Mouse (Mus musculus) forebrain, embryonic 16.5 days (tissue): Measurements from ENCODE around the gene 4930404H24Rik. TPM values are rescaled to one million over a fixed set of nuclear protein-coding genes. Genes with fewer than 3 reads are reported as not detected.
"Not testable (repeated sequence)": the region's sequence is repeated elsewhere in the genome, so short reads cannot be mapped to it uniquely, and the experiment has no call there.

ENCODE experiments used
- ATAC-seq: fragments of 200-750 bp; cut with Nextera tagmentation; 2 replicates; pipeline ENCODE4 v1.8.0; 2017; ENCODE audit warnings: mild to moderate bottlenecking, moderate library complexity
- H3K27ac ChIP-seq: fragments of 300-500 bp; sonication (generic); 2 replicates; pipeline ENCODE4 v1.5.1; 2014; ENCODE audit warnings: low read length, control low read depth
- H3K27me3 ChIP-seq: fragments of 300-500 bp; sonication (generic); replicated peaks from 2 replicates; pipeline ENCODE4 v1.6.1; 2014; ENCODE audit warnings: low read length; ENCODE audit not compliant: control insufficient read depth, insufficient read depth
- H3K36me3 ChIP-seq: fragments of 300-500 bp; sonication (generic); 2 replicates; pipeline ENCODE4 v1.6.1; 2014; ENCODE audit not compliant: control insufficient read depth, insufficient read depth
- H3K4me1 ChIP-seq: fragments of 300-500 bp; sonication (generic); replicated peaks from 2 replicates; pipeline ENCODE4 v1.6.1; 2014; ENCODE audit warnings: low read length; ENCODE audit not compliant: control insufficient read depth, insufficient read depth
- H3K4me2 ChIP-seq: fragments of 300-500 bp; sonication (generic); 2 replicates; pipeline ENCODE4 v1.6.1; 2014; ENCODE audit warnings: mild to moderate bottlenecking, low read length, control low read depth
- H3K4me3 ChIP-seq: fragments of 300-500 bp; sonication (generic); replicated peaks from 2 replicates; pipeline ENCODE4 v1.5.1; 2014; ENCODE audit warnings: mild to moderate bottlenecking, low read length, control low read depth
- H3K9ac ChIP-seq: fragments of 300-500 bp; sonication (generic); replicated peaks from 2 replicates; pipeline ENCODE4 v1.6.1; 2014; ENCODE audit warnings: low read depth, low read length, control low read depth
- H3K9me3 ChIP-seq: fragments of 300-500 bp; sonication (generic); 2 replicates; pipeline ENCODE4 v1.6.1; 2016; ENCODE audit warnings: low read length; ENCODE audit not compliant: control insufficient read depth
- WGBS: fragments of 180-500 bp; shearing (Covaris S2); extraction: QIAGEN DNeasy Blood & Tissue Kit; methylation state at CpG from one replicate; pipeline ENCODE4 v1.1.7; 2014; 5-methylcytosine and 5-hydroxymethylcytosine counted together
- polyA plus RNA-seq: library from polyadenylated mRNA; unstranded; fragments of >200 nt; fragmentation: Nextera tagmentation; extraction: Ambion mirVana; gene quantifications from 2 replicates; pipeline ENCODE4 v1.2.1, GENCODE M21; 2015

Gene 4930404H24Rik
- polyA plus RNA-seq, 1 experiment from 2014 or later: not detected

DNA sequence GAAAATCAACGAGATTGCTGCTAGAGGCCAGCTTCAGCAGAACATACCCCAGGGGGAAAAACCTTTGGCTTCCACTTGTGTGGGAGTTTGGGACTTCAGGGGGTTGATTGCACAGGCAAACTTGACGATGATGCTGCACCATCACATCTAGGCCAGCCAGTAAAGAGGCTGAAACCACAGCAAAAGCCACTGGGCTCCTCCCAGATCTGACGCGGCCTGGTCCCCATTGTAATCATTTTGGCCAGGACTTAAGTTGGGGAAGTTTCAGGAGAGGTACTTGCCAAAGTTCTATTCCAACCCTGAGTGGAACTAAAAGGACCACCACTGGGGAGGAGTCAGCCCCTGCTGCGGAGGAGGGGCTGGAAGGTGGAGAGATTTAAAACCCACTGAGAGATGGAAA lies 1.6 kb upstream of the 4930404H24Rik start:
- peaks cover 47% of the 10 kb centered on the region for H3K4me1 ChIP-seq
- H3K27me3 ChIP-seq: no peaks in the 10 kb centered on the region
- no peak overlapping the region for H3K4me3 ChIP-seq
- H3K9ac ChIP-seq: no peak overlapping the region
- H3K27ac ChIP-seq: peak overlapping the region; percentile 96
- no peak for ATAC-seq
- no peak overlapping the region for H3K4me2 ChIP-seq
- H3K36me3 ChIP-seq: no peaks in the 10 kb centered on the region
- no peaks in the 10 kb centered on the region for H3K9me3 ChIP-seq
- 12% methylated on average over 5 of the region's 5 CpGs for WGBS

DNA sequence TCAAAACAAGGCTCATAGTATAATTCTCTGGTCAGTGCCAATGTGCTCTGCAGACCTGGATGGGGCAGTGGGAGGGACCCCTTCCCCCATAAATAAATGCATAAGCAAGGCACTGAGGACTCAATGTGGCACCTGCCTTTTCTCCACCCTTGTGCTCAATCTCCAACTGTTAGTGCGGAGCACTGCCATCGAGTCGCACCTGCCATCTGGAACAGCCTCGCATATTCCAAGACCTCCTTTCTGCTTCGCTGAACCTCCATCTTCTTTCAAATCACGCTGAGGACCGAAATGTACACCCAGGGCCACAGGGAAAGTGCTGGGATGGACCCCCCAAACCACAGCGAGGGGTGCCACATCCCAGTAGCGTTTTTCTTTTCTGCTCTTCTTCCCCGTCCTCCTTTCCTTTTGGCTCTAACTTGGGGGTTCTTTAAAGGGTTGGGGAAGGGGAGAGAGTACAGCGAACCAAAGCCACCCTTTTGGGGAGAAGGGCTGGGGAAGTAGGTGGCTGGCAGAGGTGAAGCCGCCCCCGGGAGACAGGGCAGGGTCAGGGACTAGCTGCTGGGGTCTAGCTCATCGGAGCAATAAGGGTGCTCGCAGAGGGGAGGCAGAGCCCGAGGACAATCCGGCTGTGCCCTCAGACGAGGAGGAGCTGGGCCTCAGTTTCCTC lies 945 bp upstream of the 4930404H24Rik start:
- ATAC-seq: peak; percentile 2; the same call in 1 of the 2 replicates
- H3K4me1 ChIP-seq: peaks cover 54% of the 10 kb centered on the region

DNA sequence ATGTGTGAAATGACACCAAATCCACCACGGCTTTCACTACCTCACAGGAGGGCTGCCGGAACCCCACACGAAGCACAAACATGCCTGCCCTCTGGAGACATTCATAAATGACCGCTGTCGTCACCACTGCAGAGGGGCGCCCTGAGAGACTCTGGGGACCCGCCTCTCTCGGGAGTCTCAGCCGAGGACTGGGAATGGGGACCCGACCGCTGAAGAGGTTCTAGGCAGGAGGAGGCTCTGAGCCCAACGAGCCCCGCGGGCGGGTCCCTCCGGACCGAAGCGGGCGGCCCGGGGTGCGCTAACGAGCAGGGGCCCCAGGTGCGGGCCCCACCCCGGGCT lies 442 bp upstream of the 4930404H24Rik start:
- Histone ChIP-seq H3K27me3 (no peaks in the 10 kb centered on the region), H3K4me3 (peak overlapping the region; percentile 60), H3K9ac (peak overlapping the region; percentile 87), H3K4me1 (peaks cover 59% of the 10 kb centered on the region), H3K4me2 (peak overlapping the region; percentile 92), H3K27ac (peak overlapping the region; percentile 96), H3K9me3 (no peaks in the 10 kb centered on the region), H3K36me3 (no peaks in the 10 kb centered on the region)
- ATAC-seq: peak; percentile 34
- 0% methylated on average over 23 of the region's 24 CpGs for WGBS

More for the DNA sequence above, 945 bp upstream of the 4930404H24Rik start:
- Histone ChIP-seq H3K4me2 (peak overlapping the region; percentile 92), H3K27me3 (no peaks in the 10 kb centered on the region), H3K9ac (peak overlapping the region; percentile 87), H3K27ac (peak overlapping the region; percentile 96), H3K4me3 (peak overlapping the region; percentile 60), H3K36me3 (no peaks in the 10 kb centered on the region), H3K9me3 (no peaks in the 10 kb centered on the region)
- 5% methylated on average over 18 of the region's 18 CpGs for WGBS

DNA sequence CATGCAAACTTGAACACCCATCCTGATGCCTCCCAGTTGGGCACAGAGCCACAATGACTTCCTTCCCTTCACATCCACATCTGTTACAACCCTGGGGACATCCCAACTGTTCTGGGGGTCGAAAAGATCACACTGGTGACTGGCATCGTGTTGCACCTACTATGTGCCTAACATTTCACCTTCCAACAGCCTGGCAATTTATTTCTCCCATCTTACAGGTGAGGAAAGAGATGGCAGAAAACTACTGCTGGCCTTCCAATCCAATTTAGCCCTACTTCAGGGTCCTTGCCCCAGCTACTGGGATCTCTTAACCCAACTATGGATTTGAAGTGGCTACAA lies 772 bp downstream of the 4930404H24Rik start:
- Histone ChIP-seq H3K36me3 (no peaks in the 10 kb centered on the region), H3K9ac (peak overlapping the region; percentile 87), H3K4me2 (peak overlapping the region; percentile 92), H3K9me3 (no peaks in the 10 kb centered on the region), H3K4me1 (peaks cover 67% of the 10 kb centered on the region), H3K27me3 (no peaks in the 10 kb centered on the region), H3K27ac (peak overlapping the region; percentile 96), H3K4me3 (peak overlapping the region; percentile 60)
- no peak for ATAC-seq
- WGBS: 25% methylated on average over 2 of the region's 2 CpGs

DNA sequence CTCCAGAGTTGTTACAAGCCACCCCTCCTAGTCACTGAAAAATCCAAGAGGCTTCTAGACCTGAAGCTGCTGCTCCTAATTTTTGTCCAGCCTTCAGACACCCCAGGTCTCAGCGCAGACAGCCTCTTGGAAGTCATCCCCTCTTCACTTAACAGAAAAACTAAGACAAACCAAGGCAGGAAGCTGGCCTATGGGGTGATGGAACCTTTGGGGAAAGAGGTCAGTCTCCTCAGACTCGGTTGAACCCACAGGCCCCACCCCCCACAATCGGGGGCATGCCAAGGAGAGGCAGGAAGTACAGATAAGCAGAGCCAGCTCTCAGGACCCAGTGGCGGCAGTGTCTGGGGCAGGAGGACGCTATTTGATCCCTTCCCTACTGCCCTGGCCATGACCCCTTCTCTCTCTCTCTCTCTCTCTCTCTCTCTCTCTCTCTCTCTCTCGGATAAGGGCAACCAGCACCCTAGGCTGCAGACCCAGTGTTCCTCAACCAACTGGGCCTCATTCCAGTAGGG lies 1.2 kb downstream of the 4930404H24Rik start:
- Histone ChIP-seq H3K27me3 (no peaks in the 10 kb centered on the region), H3K9me3 (no peaks in the 10 kb centered on the region), H3K4me2 (no peak overlapping the region), H3K4me1 (peaks cover 67% of the 10 kb centered on the region), H3K27ac (peak overlapping the region; percentile 96), H3K36me3 (no peaks in the 10 kb centered on the region), H3K4me3 (no peak overlapping the region), H3K9ac (0 out of 2 replicates have a peak overlapping the region, but pooled peaks have one; percentile 1)
- no peak for ATAC-seq
- WGBS: 21% methylated on average over 6 of the region's 6 CpGs

DNA sequence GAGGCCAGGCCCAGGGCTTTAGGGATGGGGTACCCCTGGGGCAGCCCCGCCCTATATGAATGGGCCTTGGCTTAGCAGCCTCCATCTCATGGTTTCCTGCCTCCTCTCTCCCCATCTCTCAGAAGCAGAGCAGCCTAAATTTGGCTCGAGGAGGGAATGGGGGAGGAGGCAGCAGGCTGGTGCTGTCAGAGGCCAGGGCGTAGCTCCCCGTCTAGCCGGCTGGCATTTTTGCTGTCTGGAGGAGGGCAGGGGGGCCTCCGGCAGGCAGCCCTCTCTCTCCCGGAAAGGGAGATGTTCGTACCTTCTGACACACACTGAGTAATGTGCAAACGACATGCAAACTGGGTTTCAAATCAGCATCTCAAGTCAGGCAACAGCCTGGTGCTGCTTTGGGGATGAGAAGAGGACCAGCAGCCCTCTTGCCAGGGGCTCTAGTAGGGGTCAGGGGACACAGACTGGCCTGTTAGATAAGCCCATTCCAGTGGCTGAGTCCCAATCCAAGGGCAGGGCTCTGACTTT lies 1.8 kb downstream of the 4930404H24Rik start:
- 0 out of 2 replicates have a peak overlapping the region, but pooled peaks have one; percentile 1 for H3K9ac ChIP-seq
- peaks cover 67% of the 10 kb centered on the region for H3K4me1 ChIP-seq
- no peak overlapping the region for H3K4me2 ChIP-seq
- no peaks in the 10 kb centered on the region for H3K27me3 ChIP-seq
- H3K36me3 ChIP-seq: no peaks in the 10 kb centered on the region
- no peak overlapping the region for H3K4me3 ChIP-seq
- no peaks in the 10 kb centered on the region for H3K9me3 ChIP-seq
- WGBS: 19% methylated on average over 9 of the region's 9 CpGs
- H3K27ac ChIP-seq: peak overlapping the region; percentile 96
- no peak; the same call in 1 of the 2 replicates for ATAC-seq

DNA sequence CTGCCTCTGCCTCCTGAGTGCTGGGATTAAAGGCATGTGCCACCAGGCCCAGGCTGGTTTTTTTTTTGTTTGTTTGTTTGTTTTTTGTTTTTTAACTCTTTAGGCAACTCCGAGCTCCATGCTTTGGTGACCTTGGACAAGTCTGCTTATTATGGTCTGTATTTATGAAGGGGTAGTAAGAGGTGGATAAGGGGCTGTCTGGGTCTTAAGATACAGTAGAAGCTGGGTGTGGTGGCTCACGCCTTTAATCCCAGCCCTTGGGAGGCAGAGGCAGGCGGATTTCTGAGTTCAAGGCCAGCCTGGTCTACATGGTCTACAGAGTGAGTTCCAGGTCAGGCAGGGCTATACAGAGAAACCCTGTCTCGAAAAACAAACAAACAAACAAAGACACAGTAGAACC lies 2.8 kb downstream of the 4930404H24Rik start:
- H3K4me1 ChIP-seq: peaks cover 59% of the 10 kb centered on the region
- WGBS: 97% methylated on average over 4 of the region's 4 CpGs
- H3K36me3 ChIP-seq, H3K27ac ChIP-seq, H3K4me2 ChIP-seq, H3K4me3 ChIP-seq, H3K9ac ChIP-seq, ATAC-seq, H3K9me3 ChIP-seq, H3K27me3 ChIP-seq: not testable (repeated sequence)

DNA sequence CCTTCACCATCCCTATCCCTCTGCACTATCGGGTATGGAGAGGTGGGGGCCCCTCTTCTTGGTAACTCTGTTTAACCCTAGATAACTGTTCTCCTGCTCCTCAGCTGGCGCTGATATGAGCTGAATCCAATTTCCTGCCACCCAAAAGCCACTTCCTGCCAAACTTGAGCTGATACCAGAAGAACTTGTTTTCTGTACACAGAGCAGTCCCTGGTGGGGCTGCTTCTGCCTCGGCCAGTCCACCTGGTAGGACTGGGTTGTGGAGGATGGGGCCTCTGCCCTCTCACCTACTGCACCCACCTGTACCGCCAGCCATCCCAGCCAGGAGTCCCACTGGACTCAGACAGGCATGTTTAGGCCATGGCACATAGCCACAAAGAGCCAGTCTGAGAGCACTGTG lies 3.2 kb downstream of the 4930404H24Rik start:
- H3K4me1 ChIP-seq: peaks cover 56% of the 10 kb centered on the region
- no peak overlapping the region for H3K27ac ChIP-seq
- WGBS: 78% methylated on average over 4 of the region's 4 CpGs

DNA sequence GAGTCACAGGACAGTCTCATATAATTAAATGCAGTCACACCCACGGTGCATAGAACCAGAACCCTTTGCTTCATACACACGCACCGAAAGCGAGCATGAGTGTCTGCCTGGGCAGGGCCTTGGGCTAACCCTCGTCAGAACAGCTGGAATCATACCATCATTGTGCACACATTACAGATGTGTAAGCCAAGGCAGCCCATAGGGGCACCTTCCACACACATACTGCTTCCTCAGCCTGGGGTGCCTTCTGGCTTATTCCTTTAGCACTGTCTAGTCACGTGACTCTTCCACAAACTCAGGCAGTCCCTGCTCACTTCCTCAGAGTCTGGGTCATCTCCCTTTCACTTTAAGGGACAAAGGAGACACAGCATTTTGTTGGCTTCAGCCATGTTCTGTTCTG lies 3.7 kb downstream of the 4930404H24Rik start:
- H3K9me3 ChIP-seq: no peaks in the 10 kb centered on the region
- H3K27ac ChIP-seq: peak overlapping the region; percentile 68; the same call in 1 of the 2 replicates
- ATAC-seq: no peak
- no peak overlapping the region for H3K4me2 ChIP-seq
- WGBS: 80% methylated on average over 6 of the region's 6 CpGs
- peaks cover 51% of the 10 kb centered on the region for H3K4me1 ChIP-seq
- no peaks in the 10 kb centered on the region for H3K27me3 ChIP-seq
- H3K4me3 ChIP-seq: no peak overlapping the region
- no peaks in the 10 kb centered on the region for H3K36me3 ChIP-seq
- H3K9ac ChIP-seq: no peak overlapping the region

More for the DNA sequence above, 3.2 kb downstream of the 4930404H24Rik start:
- no peaks in the 10 kb centered on the region for H3K27me3 ChIP-seq
- no peak overlapping the region for H3K4me2 ChIP-seq
- H3K9me3 ChIP-seq: no peaks in the 10 kb centered on the region
- H3K9ac ChIP-seq: no peak overlapping the region
- H3K36me3 ChIP-seq: no peaks in the 10 kb centered on the region
- no peak for ATAC-seq
- H3K4me3 ChIP-seq: no peak overlapping the region
